Comparison of ENCODE assay signal across 14 mouse cellular contexts in genomic region chr7:99393711-99394325, GRCm38 (mm10). TPM values are rescaled to one million over a fixed set of nuclear protein-coding genes. Genes with fewer than 3 reads are reported as not detected.
DNase-seq lines count a peak whose midpoint lies in the region; ATAC-seq and TF ChIP-seq lines count a peak whose summit lies in the region.
"Had no signal": no experiment of that assay in that cellular context is flagged by ENCODE, and none has a peak within 500 bp of the region (broad histone marks: within the 10 kb centered on the region; RNA-seq: fewer than 3 reads in every experiment).

No protein-coding gene starts in this region.

- TF ChIP-seq POLR2A in cerebellum, adult 2 months (IDR thresholded peaks at IDR 0.05; ENCODE audit: borderline replicate concordance, insufficient read depth, low read length) = no peak

- DNase-seq in layer of hippocampus, adult 11-12 months (ENCODE audit: low spot score) = peak; percentile 34
- no peak for DNase-seq in layer of hippocampus, postnatal 36 days
- DNase-seq in cerebellum, adult 2 months = peak; percentile 72 to 79
- peak; percentile 76 for DNase-seq in fat pad, adult 2 months (ENCODE audit: extremely low read depth, low read depth, low spot score)
- DNase-seq in testis, postnatal 14 days (ENCODE audit: low spot score) = no peak
- DNase-seq: heart, adult 11 months; heart, postnatal 4 days; lung, embryonic 14.5 days had no signal

- TF ChIP-seq CTCF in cerebellum, adult 2 months (IDR thresholded peaks at IDR 0.05; ENCODE audit: borderline replicate concordance, insufficient read depth, low read depth, low read length) = no peak

- no peak overlapping the region for H3K4me2 ChIP-seq in stomach, embryonic 14.5 days (replicated peaks; ENCODE audit: low read depth, low read length)
- H3K4me2 ChIP-seq: lung, embryonic 14.5 days; midbrain, embryonic 11.5 days; neural tube, embryonic 15.5 days had no signal

- H3K36me3 ChIP-seq in stomach, embryonic 14.5 days (ENCODE audit: control insufficient read depth, insufficient read depth, low read length) = no peaks in the 10 kb centered on the region; the same call in 1 of the 2 replicates

- no peaks in the 10 kb centered on the region for H3K27me3 ChIP-seq in cerebellum, adult 2 months (ENCODE audit: control insufficient read depth, insufficient read depth, low read length)
- H3K27me3 ChIP-seq in stomach, embryonic 14.5 days (ENCODE audit: control insufficient read depth, insufficient read depth, low read length) = no peaks in the 10 kb centered on the region
- H3K27me3 ChIP-seq: neural tube, embryonic 15.5 days had no signal

- 25% methylated on average over 13 of the region's 13 CpGs for WGBS in cerebellum, adult 2 months
- WGBS in stomach, embryonic 14.5 days = 64% methylated on average over 13 of the region's 13 CpGs

- no peak overlapping the region for H3K4me3 ChIP-seq in cerebellum, adult 2 months (replicated peaks; ENCODE audit: insufficient read depth, low read depth, low read length)
- H3K4me3 ChIP-seq in stomach, embryonic 14.5 days (ENCODE audit: low read depth, low read length) = no peak overlapping the region
- H3K4me3 ChIP-seq: neural tube, embryonic 15.5 days had no signal

- no peak overlapping the region for H3K9ac ChIP-seq in stomach, embryonic 14.5 days (replicated peaks; ENCODE audit: low read depth, low read length)
- H3K9ac ChIP-seq: lung, embryonic 14.5 days; neural tube, embryonic 15.5 days had no signal

- H3K4me1 ChIP-seq in cerebellum, adult 2 months (ENCODE audit: control insufficient read depth, insufficient read depth, low read length) = peaks cover 68% of the 10 kb centered on the region
- peaks cover 21% of the 10 kb centered on the region; the same call in 1 of the 2 replicates for H3K4me1 ChIP-seq in stomach, embryonic 14.5 days (ENCODE audit: control insufficient read depth, insufficient read depth, low read length)

- no peaks in the 10 kb centered on the region for H3K9me3 ChIP-seq in stomach, embryonic 14.5 days (ENCODE audit: control insufficient read depth, low read depth, low read length)
- H3K9me3 ChIP-seq: neural tube, embryonic 15.5 days had no signal

- peak; percentile 20; the same call in 1 of the 2 replicates for ATAC-seq in stomach, embryonic 14.5 days (ENCODE audit: insufficient number of reproducible peaks, insufficient read depth, low FRiP score, low read depth)
- no peak for ATAC-seq in megakaryocyte progenitor cell, adult 5-6 weeks (replicated peaks; ENCODE audit: poor library complexity)
- ATAC-seq: forebrain, embryonic 14.5 days had no signal

- no peak overlapping the region for H3K27ac ChIP-seq in cerebellum, adult 2 months (ENCODE audit: insufficient read depth, low read length)
- peak overlapping the region; percentile 52; the same call in 1 of the 2 replicates for H3K27ac ChIP-seq in stomach, embryonic 14.5 days (ENCODE audit: low read length)
- H3K27ac ChIP-seq: kidney, postnatal 0 days; neural tube, embryonic 15.5 days had no signal

RNA-seq across cellular contexts. Expression of gene Gdpd5, which starts 12.6 kb away (rescaled TPM):
- total RNA-seq in layer of hippocampus, postnatal 36 days (2021) = 10 to 100 TPM; 19.1 to 19.9 TPM
- 49.4 and 50.0 TPM in 2 replicates for polyA plus RNA-seq in cerebellum, adult 2 months (2012; rRNA removed)
- 15.9 and 22.7 TPM in 2 replicates for polyA plus RNA-seq in stomach, embryonic 14.5 days (2014; fragmentation: Nextera tagmentation; extraction: Ambion mirVana)
- 0.10 TPM in 1 of 2 replicates, not detected in the other for total RNA-seq in megakaryocyte progenitor cell, adult 5-6 weeks (2015)
- 0.08 TPM in 1 of 2 replicates, not detected in the other for total RNA-seq in megakaryocyte progenitor cell, adult 5-6 weeks (2017)

RNA-seq across cellular contexts. Expression of gene Serpinh1, which starts 40.8 kb away (rescaled TPM):
- 10 to 100 TPM; 25.7 to 34.6 TPM for total RNA-seq in layer of hippocampus, postnatal 36 days (2021)
- polyA plus RNA-seq in cerebellum, adult 2 months (2012; rRNA removed) = 24.9 and 25.4 TPM in 2 replicates
- 474 and 475 TPM in 2 replicates for polyA plus RNA-seq in stomach, embryonic 14.5 days (2014; fragmentation: Nextera tagmentation; extraction: Ambion mirVana)
- total RNA-seq in megakaryocyte progenitor cell, adult 5-6 weeks (2015) = 0.05 TPM in 1 of 2 replicates, not detected in the other
- total RNA-seq in megakaryocyte progenitor cell, adult 5-6 weeks (2017) = not detected in 2 replicates

Comparison
In these comparisons a context has a peak if more than half of its experiments do, and no peak if none do; other contexts are left out.
1. DNase-seq: peak in layer of hippocampus, adult 11-12 months (single experiment), cerebellum, adult 2 months (2 of 2) and fat pad, adult 2 months (single experiment); none in layer of hippocampus, postnatal 36 days (0 of 2) and testis, postnatal 14 days (single experiment).
2. RNA of gene Gdpd5, which starts 12.6 kb away (total RNA-seq): 19.1 to 19.9 TPM in layer of hippocampus, postnatal 36 days; 0.08 to 0.10 TPM in megakaryocyte progenitor cell, adult 5-6 weeks; every median in the first group is over 10 times any median in the second.
3. RNA of gene Serpinh1, which starts 40.8 kb away (total RNA-seq): 25.7 to 34.6 TPM in layer of hippocampus, postnatal 36 days; 0.05 TPM in megakaryocyte progenitor cell, adult 5-6 weeks; every median in the first group is over 10 times any median in the second.